Mouse (Mus musculus) brain, embryonic 14.5 days (tissue): ENCODE results near the gene Unc79.

ENCODE experiments used
- CTCF ChIP-seq: fragments of 200-500 bp; IDR thresholded peaks from 2 replicates; pipeline ENCODE4 v1.5.1; 2012; ENCODE audit warnings: inconsistent platforms, mild to moderate bottlenecking, moderate library complexity, borderline replicate concordance; ENCODE audit not compliant: insufficient read depth, insufficient read length; ENCODE audit errors: extremely low read depth
- POLR2A ChIP-seq: fragments of 200-500 bp; IDR thresholded peaks from 2 replicates; pipeline ENCODE4 v1.6.1; 2012; ENCODE audit warnings: mild to moderate bottlenecking, inconsistent platforms, borderline replicate concordance; ENCODE audit not compliant: poor library complexity, insufficient read depth, insufficient read length, severe bottlenecking; ENCODE audit errors: extremely low read depth

DNA sequence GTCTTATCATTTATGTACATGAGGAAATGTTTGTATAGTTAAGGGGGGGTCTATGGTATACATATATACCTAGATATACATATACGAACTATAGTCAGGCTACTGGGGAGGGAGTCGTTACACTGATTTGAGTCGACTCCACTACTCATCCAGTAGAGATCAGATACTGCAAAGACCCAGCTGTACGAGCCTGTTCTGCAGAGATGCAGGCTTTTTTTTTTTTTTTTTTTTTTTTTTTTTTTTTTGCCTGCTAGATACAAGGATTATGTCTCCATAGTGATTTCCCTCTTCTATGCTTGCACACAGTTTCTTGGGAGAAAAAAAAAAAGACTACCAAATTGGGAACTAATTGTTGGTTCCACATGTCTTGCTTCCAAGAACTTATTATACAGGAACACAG, 113.5 kb downstream of the Unc79 start:
- TF ChIP-seq CTCF (no peak), POLR2A (no peak)
